Mouse (Mus musculus): ENCODE measurements around the gene 6820408C15Rik.

The 6820408C15Rik gene

DNA sequence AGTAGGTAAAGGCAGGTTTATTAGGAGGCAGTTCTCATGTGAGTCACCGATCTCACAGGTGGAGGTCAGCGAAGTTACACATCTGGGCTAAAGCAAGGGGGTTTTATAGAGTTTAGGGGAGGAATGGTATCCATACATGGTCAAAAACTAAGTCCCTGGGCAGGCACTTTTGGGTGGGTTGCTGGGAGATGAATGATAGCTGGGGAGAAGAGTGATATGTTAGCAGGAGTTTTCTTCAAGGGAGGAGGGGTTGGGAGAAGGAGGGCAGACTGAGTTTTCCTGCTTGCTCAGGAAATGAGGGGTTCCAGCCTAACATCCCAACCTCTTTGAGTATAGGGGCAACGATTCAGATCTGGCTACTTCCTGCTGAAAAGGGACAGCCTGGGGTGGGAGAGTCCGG is at the start of gene 6820408C15Rik:
6820408C15Rik (plus strand) TSS at position 301 of the 400 bp plus-strand sequence.
- DNase-seq (ENCODE audit: low spot score) = no peak

- no peak for DNase-seq (ENCODE audit: low spot score)
These were observed 47.5 kb upstream of the 6820408C15Rik start for GRCm38 (mm10) chr2:152367917-152368316.

- DNase-seq (ENCODE audit: low spot score) = no peak
These were observed 46.8 kb upstream of the 6820408C15Rik start for GRCm38 (mm10) chr2:152368532-152369140.

DNA sequence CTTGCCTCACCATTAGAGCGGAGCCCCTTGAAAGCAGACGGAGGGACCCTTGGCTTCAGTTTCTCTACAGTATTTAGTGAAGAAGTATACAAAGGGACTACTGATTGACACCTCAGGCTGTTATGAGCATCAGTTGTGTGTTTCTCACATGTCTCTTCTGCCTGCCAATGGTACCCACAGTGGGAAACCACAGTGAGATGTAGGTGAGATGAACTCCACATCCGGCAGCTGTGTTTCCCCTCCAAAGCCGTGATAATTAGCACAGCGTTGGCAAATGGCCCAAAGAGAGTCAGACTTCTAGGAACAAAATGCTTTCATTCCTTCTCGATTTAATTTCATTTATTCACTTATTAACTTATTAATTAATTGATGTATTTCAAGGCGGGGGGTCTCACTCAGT is 43.3 kb upstream of the 6820408C15Rik start:
- DNase-seq (ENCODE audit: low spot score) = no peak

GRCm38 (mm10) chr2:152372661-152373060 is 42.7 kb upstream of the 6820408C15Rik start:
- no peak for DNase-seq (ENCODE audit: low spot score)

- DNase-seq (ENCODE audit: low spot score) = no peak
These were observed 41.8 kb upstream of the 6820408C15Rik start for GRCm38 (mm10) chr2:152373547-152373946.

DNA sequence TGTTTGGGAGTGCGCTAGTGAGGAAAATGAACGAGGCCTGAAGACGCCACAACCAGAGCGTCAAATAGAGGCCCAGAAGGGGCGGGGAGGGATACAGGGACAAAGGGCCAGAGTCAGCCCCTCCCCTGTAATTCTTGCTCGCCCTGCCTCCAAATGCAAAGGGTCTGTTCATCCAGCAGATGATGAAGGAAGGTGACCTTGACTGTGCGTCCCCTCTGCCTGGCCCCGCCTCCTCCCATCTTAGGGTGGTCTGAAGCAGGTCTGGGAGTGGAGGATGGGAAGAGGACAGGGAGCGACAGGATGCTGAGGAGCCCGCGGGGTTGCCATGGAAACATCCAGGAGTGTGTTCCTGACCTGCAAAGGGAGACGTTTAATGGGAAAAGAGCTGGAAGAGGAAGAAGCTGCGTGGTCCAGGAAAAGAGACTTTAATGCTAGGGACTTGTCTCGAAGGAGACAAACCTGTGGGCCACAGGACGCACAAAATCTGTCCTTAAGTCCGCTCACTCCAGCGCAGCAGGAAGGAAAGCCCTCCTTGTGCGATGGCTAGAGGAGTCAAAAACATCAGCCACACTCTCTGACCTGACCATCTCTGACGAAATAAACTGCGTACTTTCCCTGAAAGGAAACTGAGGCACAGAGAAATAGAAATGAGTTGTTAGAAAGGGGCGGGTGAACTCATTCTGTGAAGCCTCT is 39.6 kb upstream of the 6820408C15Rik start:
- DNase-seq (ENCODE audit: low spot score) = no peak

- no peak for DNase-seq (ENCODE audit: low spot score)
These were observed 39.0 kb upstream of the 6820408C15Rik start, which contains the start of gene Nrsn2 for GRCm38 (mm10) chr2:152376345-152376741. Gene Nrsn2, minus strand, starts transcription at chr2:152376638.

DNA sequence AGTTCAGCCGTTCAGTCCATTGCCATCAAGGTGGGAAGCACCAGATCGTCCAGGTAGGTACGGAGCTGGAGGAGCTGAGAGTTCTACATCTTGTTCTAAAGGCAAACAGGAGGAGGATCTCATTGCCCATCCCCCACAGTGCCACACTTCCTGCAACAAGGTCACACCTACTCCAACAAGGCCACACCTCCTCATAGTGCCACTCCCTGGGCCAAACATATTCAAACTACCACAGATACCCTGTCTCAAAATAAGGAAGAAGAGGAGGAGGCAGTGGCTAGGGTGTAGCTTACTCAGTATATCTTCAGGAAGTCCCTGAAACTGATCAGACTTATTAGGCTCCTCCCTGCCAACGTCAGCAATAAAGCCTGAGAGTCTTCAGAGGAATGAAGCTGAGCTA is 31.2 kb upstream of the 6820408C15Rik start:
- DNase-seq (ENCODE audit: low spot score) = no peak

DNA sequence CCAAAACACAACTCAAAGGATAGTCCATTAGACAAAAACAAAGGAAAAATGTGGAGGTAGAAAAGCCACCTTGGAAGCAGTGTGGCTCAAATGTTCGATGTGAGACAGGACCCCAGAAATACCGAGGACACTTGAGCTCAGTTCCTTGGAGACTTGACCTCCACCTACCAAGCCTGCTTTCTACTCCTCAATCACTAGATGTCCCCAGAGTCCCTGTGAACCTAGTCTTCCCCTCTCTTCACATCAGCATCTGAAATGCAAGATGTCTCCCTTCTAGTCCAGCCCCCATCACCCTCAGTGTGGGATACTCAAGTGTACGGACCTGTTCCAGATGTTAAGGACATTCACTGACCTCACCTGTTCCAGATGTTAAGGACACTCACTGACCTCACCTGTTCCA is 22.6 kb upstream of the 6820408C15Rik start:
- no peak for DNase-seq (ENCODE audit: low spot score)

GRCm38 (mm10) chr2:152393225-152394017 is 22.0 kb upstream of the 6820408C15Rik start:
- DNase-seq (ENCODE audit: low spot score) = no peak

DNA sequence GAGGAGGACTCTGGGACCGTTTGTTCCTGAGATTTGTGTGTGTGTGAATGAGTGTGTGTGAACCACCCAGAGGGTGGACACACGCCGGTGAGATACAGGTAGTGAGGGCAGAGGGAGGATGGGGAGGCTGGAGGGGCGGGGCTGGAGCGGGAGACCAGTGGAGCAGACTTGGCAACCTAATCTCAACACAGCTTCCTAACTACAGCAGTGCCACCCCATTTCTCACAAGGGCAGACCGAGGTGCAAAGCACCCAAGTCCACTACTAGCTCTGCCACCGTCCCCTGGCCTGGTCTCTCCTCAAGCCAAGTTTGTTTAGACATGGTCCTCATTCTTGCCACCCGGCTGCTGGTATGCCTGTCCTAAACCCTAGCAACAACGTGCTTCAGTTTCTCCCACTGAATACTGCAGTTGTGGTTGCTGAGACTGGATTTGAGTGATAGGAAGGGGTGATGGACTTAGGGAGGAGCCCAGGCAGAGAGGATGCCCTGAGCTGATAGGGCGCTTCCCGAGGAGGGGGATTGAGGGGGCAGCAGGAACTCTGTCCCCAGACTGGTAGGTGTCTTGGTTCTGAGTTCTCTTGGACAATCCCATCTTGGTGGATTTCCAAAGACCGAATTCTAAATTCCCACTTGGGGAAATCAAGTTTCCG is 20.0 kb upstream of the 6820408C15Rik start:
- DNase-seq (ENCODE audit: low spot score) = no peak

DNA sequence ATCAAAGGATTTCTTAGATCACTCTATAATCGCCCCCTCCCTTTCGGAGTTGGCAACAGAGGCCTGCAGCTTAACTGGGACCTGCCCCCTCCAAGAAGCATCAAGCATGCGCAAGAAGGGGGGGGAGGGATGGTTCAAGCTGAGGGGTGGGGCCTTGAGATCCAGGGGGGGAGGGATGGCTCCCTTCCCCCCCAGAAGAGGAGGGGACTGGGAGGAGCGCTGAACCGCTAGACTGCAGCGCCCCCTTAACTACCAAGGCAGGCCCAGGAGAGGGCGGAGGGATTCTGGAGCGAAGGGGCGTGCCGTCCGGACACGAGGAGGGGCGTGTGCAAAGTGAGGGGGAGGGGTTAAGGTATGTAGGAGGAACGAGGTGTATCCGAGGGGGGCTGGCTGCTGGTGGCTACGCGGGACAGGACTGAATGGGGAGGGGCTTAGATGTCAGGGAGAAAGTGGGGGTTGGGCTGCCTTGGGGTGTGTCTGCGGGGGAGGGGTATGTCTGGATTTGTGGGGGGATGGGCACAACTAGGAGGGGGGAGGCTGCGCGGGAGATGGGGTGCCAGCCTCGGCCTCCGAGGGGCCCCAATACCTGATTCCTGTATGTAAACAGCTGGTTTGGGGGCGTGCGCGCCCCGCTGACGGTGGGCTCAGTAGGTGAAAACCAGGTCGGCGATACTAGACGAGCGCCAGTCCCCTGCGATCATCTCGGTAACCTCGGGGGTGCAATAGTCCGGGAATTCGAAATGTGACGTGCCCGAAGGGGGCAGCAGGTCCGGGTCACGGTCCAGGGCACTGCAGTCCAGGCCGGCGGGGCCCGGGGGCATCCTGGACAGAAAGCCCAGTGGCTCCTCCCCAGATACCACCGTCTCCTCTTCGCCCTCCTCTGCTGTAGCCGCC is 19.0 kb upstream of the 6820408C15Rik start:
- DNase-seq (ENCODE audit: low spot score) = peak; percentile 62

DNA sequence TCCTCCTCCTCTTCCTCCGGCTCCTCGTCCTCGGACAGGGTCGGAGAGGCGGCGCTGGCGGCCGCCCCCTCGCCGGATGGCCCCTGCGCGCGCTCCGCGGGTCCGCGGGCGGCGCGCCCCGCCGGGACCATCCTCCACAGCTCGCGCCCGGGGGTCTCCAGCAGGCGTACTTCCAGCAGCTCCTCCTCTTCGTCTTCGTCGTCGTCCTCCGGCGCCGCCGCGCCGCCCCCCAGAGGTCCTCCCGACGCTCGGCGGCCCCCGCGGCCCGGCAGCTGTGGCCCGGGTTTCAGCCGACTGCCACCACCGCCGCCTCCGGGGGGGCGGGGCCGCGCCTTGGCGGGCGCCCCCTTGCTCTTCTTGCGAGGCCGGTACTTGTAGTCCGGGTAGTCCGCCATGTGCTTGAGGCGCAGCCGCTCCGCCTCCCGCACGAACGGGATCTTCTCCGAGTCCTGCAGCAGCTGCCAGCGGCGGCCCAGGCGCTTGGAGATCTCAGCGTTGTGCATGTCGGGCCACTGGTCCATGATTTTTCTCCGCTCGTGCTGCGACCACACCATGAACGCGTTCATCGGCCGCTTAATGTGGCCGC is 18.3 kb upstream of the 6820408C15Rik start:
- DNase-seq (ENCODE audit: low spot score) = no peak

DNA sequence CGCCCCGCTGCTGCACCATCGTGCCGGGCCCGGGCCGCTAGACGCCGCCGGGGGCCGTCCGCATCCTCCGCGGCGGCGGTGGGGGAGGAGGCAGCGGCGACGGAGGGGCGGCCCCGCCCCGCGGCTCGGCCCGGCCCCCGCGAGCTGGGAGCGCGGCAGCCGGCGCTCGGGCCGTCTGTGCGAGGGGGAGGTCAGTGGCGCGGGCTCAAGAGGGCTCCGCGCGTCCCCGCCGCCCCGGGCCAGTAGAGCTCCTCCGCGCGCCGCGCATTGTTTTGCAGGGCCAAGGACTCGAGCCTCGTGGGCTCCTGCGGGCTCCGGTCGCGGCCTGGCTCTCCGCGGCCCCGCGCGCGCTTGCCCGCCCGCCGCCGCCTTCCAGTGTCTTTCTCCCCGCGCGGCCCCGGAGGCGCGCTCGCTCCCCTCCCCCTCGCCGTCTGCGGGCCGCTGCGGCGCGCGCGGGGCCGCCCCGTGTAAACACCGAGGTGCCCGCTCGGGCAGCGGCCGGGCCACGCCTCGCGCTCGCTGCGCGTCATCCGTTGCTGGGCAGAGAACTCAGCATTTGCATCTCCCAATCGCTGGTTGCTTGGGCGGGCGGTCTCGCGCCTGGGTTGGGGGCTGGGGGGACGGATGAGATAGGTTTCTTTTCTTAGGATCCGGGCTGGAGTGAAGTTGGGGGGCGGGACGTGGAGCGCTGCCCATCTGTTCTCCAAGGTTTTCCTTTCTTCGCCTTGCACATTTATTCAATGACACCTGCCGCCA is 17.5 kb upstream of the 6820408C15Rik start, which contains the start of gene Sox12:
Sox12 (minus strand) TSS at position 384 of the 756 bp plus-strand sequence.
- DNase-seq (ENCODE audit: low spot score) = peak; percentile 87

GRCm38 (mm10) chr2:152398691-152399090 is 16.7 kb upstream of the 6820408C15Rik start:
- peak; percentile 62 for DNase-seq (ENCODE audit: low spot score)

DNA sequence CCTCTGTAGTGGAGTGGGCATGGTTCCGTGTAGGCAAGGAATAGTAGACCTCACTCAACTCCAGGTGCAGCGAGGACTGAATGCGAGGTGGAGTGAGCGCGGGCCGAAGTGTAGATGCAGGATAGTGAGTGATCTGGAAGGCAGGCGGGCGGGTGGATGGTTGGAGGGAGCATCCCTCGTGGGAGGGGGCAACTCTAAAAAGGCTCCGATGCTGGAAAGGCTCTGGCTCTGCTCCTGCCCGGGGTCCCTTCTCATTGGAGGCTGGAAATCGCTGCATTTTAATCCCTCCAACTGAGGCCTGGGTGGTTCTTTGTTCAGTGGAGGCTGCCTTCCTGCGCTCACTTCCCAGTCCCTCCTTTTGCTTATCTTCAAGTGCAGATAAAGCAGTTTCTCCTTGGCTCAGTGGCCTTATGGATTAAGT is 16.3 kb upstream of the 6820408C15Rik start:
- no peak for DNase-seq (ENCODE audit: low spot score)

GRCm38 (mm10) chr2:152406126-152406525 is 9.3 kb upstream of the 6820408C15Rik start:
- peak; percentile 84 for DNase-seq (ENCODE audit: low spot score)

GRCm38 (mm10) chr2:152409781-152410180 is 5.6 kb upstream of the 6820408C15Rik start:
- DNase-seq (ENCODE audit: low spot score) = no peak

GRCm38 (mm10) chr2:152410971-152411371 is 4.4 kb upstream of the 6820408C15Rik start:
- no peak for DNase-seq (ENCODE audit: low spot score)
